Mouse (Mus musculus) kidney, adult 2 months (tissue): ENCODE measurements around the gene Ostm1.

Source experiments
- CTCF ChIP-seq: fragments of 200-500 bp; conservative IDR thresholded peaks from 2 replicates; pipeline ENCODE4 v1.5.1; 2011; ENCODE audit warnings: low read depth, mild to moderate bottlenecking, control low read depth, low read length, moderate library complexity, mixed read lengths; ENCODE audit not compliant: insufficient read depth, insufficient read length
- POLR2A ChIP-seq: fragments of 200-500 bp; IDR thresholded peaks from one replicate; pipeline ENCODE4 v1.6.1; 2011; ENCODE audit warnings: low read depth, low read length, control low read depth

GRCm38 (mm10) chr10:42585596-42586305, 2.1 kb downstream of the Ostm1 start:
- TF ChIP-seq CTCF (no peak), POLR2A (no peak)
